Mouse (Mus musculus): ENCODE results near the gene Napa. TPM values are rescaled to one million over a fixed set of nuclear protein-coding genes. Genes with fewer than 3 reads are reported as not detected.
A peak's percentile ranks its signal among the peaks of the same experiment; 100 is the strongest.

The Napa gene
- polyA plus RNA-seq, 1 experiment from 2014 or later: 252 TPM

- Histone ChIP-seq H3K4me2 (ENCODE audit: low read depth, low read length) (no peak overlapping the region), H3K27ac (ENCODE audit: low read depth, low read length) (no peak overlapping the region), H3K36me3 (ENCODE audit: control insufficient read depth, insufficient read depth, low read length) (no peaks in the 10 kb centered on the region), H3K9me3 (ENCODE audit: control insufficient read depth, low read length) (no peaks in the 10 kb centered on the region), H3K9ac (replicated peaks; ENCODE audit: low read depth, low read length) (no peak overlapping the region), H3K4me3 (ENCODE audit: low read depth, low read length) (no peak overlapping the region), H3K27me3 (ENCODE audit: control insufficient read depth, insufficient read depth, low read length) (no peaks in the 10 kb centered on the region), H3K4me1 (ENCODE audit: control insufficient read depth, insufficient read depth, low read length) (peaks cover 3% of the 10 kb centered on the region; the same call in 1 of the 2 replicates)
- 77% methylated on average over 6 of the region's 6 CpGs for WGBS
- ATAC-seq (ENCODE audit: low read depth): no peak
Observed at GRCm38 (mm10) chr7:16055665-16056064, 42.6 kb upstream of the Napa start.

GRCm38 (mm10) chr7:16056459-16057135 is 41.7 kb upstream of the Napa start:
- no peak for ATAC-seq (ENCODE audit: low read depth)
- Histone ChIP-seq H3K4me2 (ENCODE audit: low read depth, low read length) (no peak overlapping the region), H3K9ac (replicated peaks; ENCODE audit: low read depth, low read length) (no peak overlapping the region), H3K4me3 (ENCODE audit: low read depth, low read length) (no peak overlapping the region), H3K9me3 (ENCODE audit: control insufficient read depth, low read length) (no peaks in the 10 kb centered on the region), H3K27me3 (ENCODE audit: control insufficient read depth, insufficient read depth, low read length) (peaks cover 3% of the 10 kb centered on the region; the same call in 1 of the 2 replicates), H3K27ac (ENCODE audit: low read depth, low read length) (no peak overlapping the region), H3K4me1 (ENCODE audit: control insufficient read depth, insufficient read depth, low read length) (peaks cover 3% of the 10 kb centered on the region; the same call in 1 of the 2 replicates), H3K36me3 (ENCODE audit: control insufficient read depth, insufficient read depth, low read length) (no peaks in the 10 kb centered on the region)
- 31% methylated on average over 5 of the region's 5 CpGs for WGBS

GRCm38 (mm10) chr7:16057136-16057534 is 41.1 kb upstream of the Napa start:
- H3K9me3 ChIP-seq (ENCODE audit: control insufficient read depth, low read length): no peaks in the 10 kb centered on the region
- WGBS: 78% methylated on average over 2 of the region's 2 CpGs
- H3K36me3 ChIP-seq (ENCODE audit: control insufficient read depth, insufficient read depth, low read length): no peaks in the 10 kb centered on the region
- no peak overlapping the region for H3K27ac ChIP-seq (ENCODE audit: low read depth, low read length)
- no peak overlapping the region for H3K4me3 ChIP-seq (ENCODE audit: low read depth, low read length)
- H3K4me1 ChIP-seq (ENCODE audit: control insufficient read depth, insufficient read depth, low read length): peaks cover under 1% of the 10 kb centered on the region; the same call in 1 of the 2 replicates
- H3K4me2 ChIP-seq (ENCODE audit: low read depth, low read length): no peak overlapping the region
- peaks cover 3% of the 10 kb centered on the region; the same call in 1 of the 2 replicates for H3K27me3 ChIP-seq (ENCODE audit: control insufficient read depth, insufficient read depth, low read length)
- H3K9ac ChIP-seq (replicated peaks; ENCODE audit: low read depth, low read length): no peak overlapping the region
- no peak for ATAC-seq (ENCODE audit: low read depth)

- H3K9me3 ChIP-seq (ENCODE audit: control insufficient read depth, low read length): no peaks in the 10 kb centered on the region
- no peaks in the 10 kb centered on the region for H3K36me3 ChIP-seq (ENCODE audit: control insufficient read depth, insufficient read depth, low read length)
- H3K9ac ChIP-seq (replicated peaks; ENCODE audit: low read depth, low read length): no peak within 1 kb of the TSS
- no peaks in the 10 kb centered on the region for H3K4me1 ChIP-seq (ENCODE audit: control insufficient read depth, insufficient read depth, low read length)
- WGBS: 43% methylated on average over 71 of the region's 80 CpGs
- H3K4me3 ChIP-seq (ENCODE audit: low read depth, low read length): 0 out of 2 replicates have a peak within 1 kb of the TSS, but pooled peaks have one; percentile 7
- peak within 1 kb of the TSS; percentile 24 for H3K4me2 ChIP-seq (ENCODE audit: low read depth, low read length)
- H3K27ac ChIP-seq (ENCODE audit: low read depth, low read length): no peak within 1 kb of the TSS
- ATAC-seq (ENCODE audit: low read depth): peak; percentile 56
- peaks cover 3% of the 10 kb centered on the region; the same call in 1 of the 2 replicates for H3K27me3 ChIP-seq (ENCODE audit: control insufficient read depth, insufficient read depth, low read length)
Observed at GRCm38 (mm10) chr7:16061219-16062098, 36.8 kb upstream of the Napa start, which contains the start of gene Zfp541. TSS of gene Zfp541 (plus strand) at chr7:16061814.

- Histone ChIP-seq H3K36me3 (ENCODE audit: control insufficient read depth, insufficient read depth, low read length) (no peaks in the 10 kb centered on the region), H3K27ac (ENCODE audit: low read depth, low read length) (no peak overlapping the region), H3K9ac (replicated peaks; ENCODE audit: low read depth, low read length) (no peak overlapping the region), H3K9me3 (ENCODE audit: control insufficient read depth, low read length) (no peaks in the 10 kb centered on the region), H3K4me1 (ENCODE audit: control insufficient read depth, insufficient read depth, low read length) (no peaks in the 10 kb centered on the region), H3K27me3 (ENCODE audit: control insufficient read depth, insufficient read depth, low read length) (peaks cover 3% of the 10 kb centered on the region; the same call in 1 of the 2 replicates), H3K4me2 (ENCODE audit: low read depth, low read length) (peak overlapping the region; percentile 24; the same call in 1 of the 2 replicates), H3K4me3 (ENCODE audit: low read depth, low read length) (no peak overlapping the region)
- WGBS: 74% methylated on average over 15 of the region's 15 CpGs
- no peak for ATAC-seq (ENCODE audit: low read depth)
Observed at GRCm38 (mm10) chr7:16062099-16062420, 36.2 kb upstream of the Napa start.

- H3K4me2 ChIP-seq (ENCODE audit: low read depth, low read length): no peak overlapping the region
- no peaks in the 10 kb centered on the region for H3K36me3 ChIP-seq (ENCODE audit: control insufficient read depth, insufficient read depth, low read length)
- no peaks in the 10 kb centered on the region for H3K9me3 ChIP-seq (ENCODE audit: control insufficient read depth, low read length)
- H3K4me3 ChIP-seq (ENCODE audit: low read depth, low read length): no peak overlapping the region
- no peaks in the 10 kb centered on the region for H3K4me1 ChIP-seq (ENCODE audit: control insufficient read depth, insufficient read depth, low read length)
- peaks cover 3% of the 10 kb centered on the region; the same call in 1 of the 2 replicates for H3K27me3 ChIP-seq (ENCODE audit: control insufficient read depth, insufficient read depth, low read length)
- H3K9ac ChIP-seq (replicated peaks; ENCODE audit: low read depth, low read length): no peak overlapping the region
- ATAC-seq (ENCODE audit: low read depth): no peak
- 38% methylated on average over 4 of the region's 4 CpGs for WGBS
- H3K27ac ChIP-seq (ENCODE audit: low read depth, low read length): no peak overlapping the region
Observed at GRCm38 (mm10) chr7:16063490-16063889, 34.8 kb upstream of the Napa start.

GRCm38 (mm10) chr7:16070846-16071245 is 27.4 kb upstream of the Napa start:
- H3K4me1 ChIP-seq (ENCODE audit: control insufficient read depth, insufficient read depth, low read length): no peaks in the 10 kb centered on the region
- no peak for ATAC-seq (ENCODE audit: low read depth)

GRCm38 (mm10) chr7:16071906-16072305 is 26.4 kb upstream of the Napa start:
- H3K9me3 ChIP-seq (ENCODE audit: control insufficient read depth, low read length): no peaks in the 10 kb centered on the region
- no peak overlapping the region for H3K4me3 ChIP-seq (ENCODE audit: low read depth, low read length)
- no peak overlapping the region for H3K9ac ChIP-seq (replicated peaks; ENCODE audit: low read depth, low read length)
- no peaks in the 10 kb centered on the region for H3K36me3 ChIP-seq (ENCODE audit: control insufficient read depth, insufficient read depth, low read length)
- H3K4me2 ChIP-seq (ENCODE audit: low read depth, low read length): no peak overlapping the region
- H3K4me1 ChIP-seq (ENCODE audit: control insufficient read depth, insufficient read depth, low read length): no peaks in the 10 kb centered on the region
- 87% methylated on average over 6 of the region's 6 CpGs for WGBS
- H3K27ac ChIP-seq (ENCODE audit: low read depth, low read length): no peak overlapping the region
- no peak for ATAC-seq (ENCODE audit: low read depth)
- 0 out of 2 replicates have a peak, but pooled peaks cover 2% of the 10 kb centered on the region for H3K27me3 ChIP-seq (ENCODE audit: control insufficient read depth, insufficient read depth, low read length)

More at GRCm38 (mm10) chr7:16070846-16071245, 27.4 kb upstream of the Napa start:
- H3K27ac ChIP-seq (ENCODE audit: low read depth, low read length): no peak overlapping the region
- H3K36me3 ChIP-seq (ENCODE audit: control insufficient read depth, insufficient read depth, low read length): no peaks in the 10 kb centered on the region
- no peak overlapping the region for H3K4me3 ChIP-seq (ENCODE audit: low read depth, low read length)
- no peaks in the 10 kb centered on the region for H3K9me3 ChIP-seq (ENCODE audit: control insufficient read depth, low read length)
- H3K4me2 ChIP-seq (ENCODE audit: low read depth, low read length): no peak overlapping the region
- H3K9ac ChIP-seq (replicated peaks; ENCODE audit: low read depth, low read length): no peak overlapping the region
- H3K27me3 ChIP-seq (ENCODE audit: control insufficient read depth, insufficient read depth, low read length): 0 out of 2 replicates have a peak, but pooled peaks cover 2% of the 10 kb centered on the region

GRCm38 (mm10) chr7:16079947-16080346 is 18.3 kb upstream of the Napa start:
- H3K4me1 ChIP-seq (ENCODE audit: control insufficient read depth, insufficient read depth, low read length): no peaks in the 10 kb centered on the region
- H3K4me2 ChIP-seq (ENCODE audit: low read depth, low read length): no peak overlapping the region
- no peaks in the 10 kb centered on the region for H3K36me3 ChIP-seq (ENCODE audit: control insufficient read depth, insufficient read depth, low read length)
- no peaks in the 10 kb centered on the region for H3K9me3 ChIP-seq (ENCODE audit: control insufficient read depth, low read length)
- WGBS: 74% methylated on average over 1 of the region's 1 CpGs
- H3K27ac ChIP-seq (ENCODE audit: low read depth, low read length): no peak overlapping the region
- H3K9ac ChIP-seq (replicated peaks; ENCODE audit: low read depth, low read length): no peak overlapping the region
- no peak for ATAC-seq (ENCODE audit: low read depth)
- H3K4me3 ChIP-seq (ENCODE audit: low read depth, low read length): no peak overlapping the region
- H3K27me3 ChIP-seq (ENCODE audit: control insufficient read depth, insufficient read depth, low read length): no peaks in the 10 kb centered on the region

All from neural tube, embryonic 14.5 days (tissue).